Mouse (Mus musculus) myocyte (in vitro differentiated cells): Measurements from ENCODE around the gene Agmo.

Experiments
- E2F4 ChIP-seq: IDR thresholded peaks from one replicate; pipeline ENCODE4 v1.6.1; 2011; ENCODE audit warnings: mild to moderate bottlenecking, control low read depth, moderate library complexity; ENCODE audit not compliant: insufficient read depth
- MAX ChIP-seq: IDR thresholded peaks from one replicate; pipeline ENCODE4 v1.6.1; 2011; ENCODE audit warnings: low read depth, mild to moderate bottlenecking, control low read depth
- MYOD1 ChIP-seq, 3 experiments: IDR thresholded peaks; one replicate each; pipeline ENCODE4 v1.6.1; 2011; ENCODE audit warnings: control low read depth in 2 of 3, low read depth in 2 of 3, mild to moderate bottlenecking in 2 of 3, moderate library complexity in 1 of 3; ENCODE audit not compliant: insufficient read length in 2 of 3, control insufficient read depth in 1 of 3
- MYOG ChIP-seq, 3 experiments: IDR thresholded peaks; one replicate each; pipeline ENCODE4 v1.6.1; 2011; ENCODE audit warnings: control low read depth in 2 of 3, low read depth in 2 of 3, mild to moderate bottlenecking in 2 of 3; ENCODE audit not compliant: insufficient read length in 2 of 3, control insufficient read depth in 1 of 3, insufficient read depth in 1 of 3
- POLR2A ChIP-seq: IDR thresholded peaks from one replicate; pipeline ENCODE4 v1.6.1; 2011; ENCODE audit warnings: low read depth, mild to moderate bottlenecking, control low read depth, moderate library complexity; ENCODE audit not compliant: insufficient read length
- POLR2AphosphoS2 ChIP-seq: IDR thresholded peaks from one replicate; pipeline ENCODE4 v1.6.1; 2011; ENCODE audit warnings: low read depth, control low read depth; ENCODE audit not compliant: insufficient read length
- SRF ChIP-seq: IDR thresholded peaks from one replicate; pipeline ENCODE4 v1.6.1; 2011; ENCODE audit warnings: low read depth; ENCODE audit not compliant: control insufficient read depth, insufficient read length
- TCF12 ChIP-seq: IDR thresholded peaks from one replicate; pipeline ENCODE4 v1.6.1; 2011; ENCODE audit warnings: mild to moderate bottlenecking, control low read depth; ENCODE audit not compliant: poor library complexity, insufficient read depth, severe bottlenecking
- USF1 ChIP-seq: IDR thresholded peaks from one replicate; pipeline ENCODE4 v1.6.1; 2011; ENCODE audit warnings: low read depth, mild to moderate bottlenecking, control low read depth, moderate library complexity

DNA sequence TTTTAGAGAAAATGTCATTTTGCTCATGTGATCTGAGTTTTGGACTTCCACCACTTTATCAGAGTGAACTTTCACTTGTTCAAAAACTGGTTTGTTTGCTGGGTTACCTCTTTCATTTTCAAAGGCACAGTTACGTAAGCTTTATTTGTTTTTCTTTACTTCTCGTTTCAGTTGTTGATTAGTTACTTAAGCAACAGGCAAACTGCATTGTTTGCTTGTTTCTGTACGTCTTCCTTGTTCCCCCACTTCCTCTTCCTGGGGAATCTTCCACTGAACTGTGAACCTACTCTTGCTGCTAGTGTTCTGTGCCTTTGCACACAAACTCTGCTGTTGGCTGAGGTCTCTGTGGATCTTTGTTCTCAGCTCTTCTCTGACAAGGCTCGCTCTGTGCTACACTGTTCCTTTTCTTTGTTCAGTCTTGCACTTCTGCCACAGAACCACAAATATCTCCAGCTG, at the start of gene Agmo:
- TF ChIP-seq POLR2A, result no peak
- no peak for TF ChIP-seq POLR2AphosphoS2
- no peak for TF ChIP-seq USF1
- TF ChIP-seq MYOD1 (IDR thresholded peaks at IDR 0.05; ENCODE audit: control insufficient read depth in 1 of 3, insufficient read length in 2 of 3, low read depth in 2 of 3), result no peak
- TF ChIP-seq E2F4, result no peak
- no peak for TF ChIP-seq TCF12
- no peak for TF ChIP-seq MAX
- no peak for TF ChIP-seq MYOG (IDR thresholded peaks at IDR 0.05; ENCODE audit: control insufficient read depth in 1 of 3, insufficient read depth in 1 of 3, insufficient read length in 2 of 3, low read depth in 2 of 3)
- no peak for TF ChIP-seq SRF
